Mouse (Mus musculus) liver (tissue): ENCODE data around the gene 5330417C22Rik.
A peak's percentile ranks its signal among the peaks of the same experiment; 100 is the strongest.
"Not testable (repeated sequence)": the region's sequence is repeated elsewhere in the genome, so short reads cannot be mapped to it uniquely, and the experiment has no call there.

Experiments
- DNase-seq: peaks from one replicate; pipeline ENCODE4 v3.0.0-alpha.2; 2020; ENCODE audit warnings: mixed read lengths

5330417C22Rik gene

DNA sequence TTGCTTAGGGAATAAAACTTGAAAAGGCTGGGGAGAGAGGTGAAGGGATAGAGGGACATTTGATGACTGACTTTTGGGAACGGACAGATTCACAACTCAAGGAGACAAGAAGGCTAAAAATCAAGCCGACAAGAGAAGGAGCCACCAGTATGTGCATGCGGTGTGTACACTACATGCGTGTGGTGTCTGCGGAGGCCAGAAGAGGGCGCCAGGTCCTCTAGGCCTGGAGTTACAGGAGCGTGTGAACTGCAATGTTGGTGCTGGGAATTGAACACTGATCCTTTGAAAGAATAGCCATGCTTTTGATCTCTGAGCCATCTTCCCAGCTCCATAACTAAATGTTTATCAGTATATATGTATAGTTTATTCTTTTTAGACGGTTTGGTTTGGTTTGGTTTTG is 7.8 kb downstream of the 5330417C22Rik start:
- DNase-seq, result no peak

DNA sequence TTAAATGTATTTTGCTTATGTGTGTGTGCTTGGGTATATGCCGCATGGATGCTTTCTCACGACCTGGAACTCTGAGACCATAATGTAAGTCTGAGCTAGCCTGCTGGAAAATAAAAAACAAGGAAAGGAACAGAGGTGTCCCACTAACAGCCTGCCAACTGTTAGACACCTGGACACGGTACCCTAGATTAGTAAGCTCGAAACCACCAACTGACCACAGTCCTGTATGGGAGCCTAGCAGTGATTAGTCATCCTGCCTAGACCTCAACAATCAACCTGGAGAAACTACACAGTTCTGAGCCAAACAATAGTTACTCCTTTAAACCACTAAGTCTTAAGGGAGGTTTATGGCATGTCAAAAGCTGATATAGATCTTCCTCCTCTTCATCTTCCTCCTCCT is 12.9 kb downstream of the 5330417C22Rik start:
- no peak for DNase-seq

DNA sequence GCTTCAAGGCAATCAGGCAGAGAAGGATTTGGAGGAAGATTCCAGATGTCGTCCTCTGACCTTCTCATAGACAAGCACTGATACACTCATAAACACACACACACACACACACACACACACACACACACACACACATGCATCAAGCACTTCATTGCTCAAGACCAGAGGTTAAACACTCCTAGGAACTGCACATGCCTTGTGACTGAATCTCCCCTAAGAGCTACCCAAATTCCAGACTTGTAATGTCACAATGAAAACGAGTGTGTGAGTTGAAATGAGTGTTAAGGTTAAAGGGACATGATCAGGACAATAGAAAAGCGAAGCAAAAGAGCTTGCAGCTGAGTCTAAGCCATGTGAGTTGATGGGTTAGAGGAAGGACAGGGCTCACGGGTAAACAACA is 18.1 kb downstream of the 5330417C22Rik start:
- no peak for DNase-seq

DNA sequence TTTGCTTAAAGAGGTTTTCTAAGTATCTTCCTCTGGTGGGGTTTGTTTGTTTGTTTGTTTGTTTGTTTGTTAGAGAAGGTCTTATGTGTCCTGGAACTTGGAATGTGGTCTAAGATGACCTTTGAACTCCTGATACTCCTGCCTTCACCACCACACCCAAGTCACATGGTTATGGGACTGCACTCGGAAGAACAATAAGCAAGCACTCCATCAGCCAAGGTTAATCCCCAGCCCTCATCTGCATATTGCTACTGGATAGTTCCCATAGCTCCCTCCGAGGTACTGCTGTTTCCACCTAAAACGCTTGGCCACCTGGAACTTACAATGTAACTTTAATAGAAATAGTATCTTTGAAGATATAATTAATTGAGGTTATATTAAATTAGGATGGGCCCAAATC is 22.9 kb downstream of the 5330417C22Rik start:
- no peak for DNase-seq

DNA sequence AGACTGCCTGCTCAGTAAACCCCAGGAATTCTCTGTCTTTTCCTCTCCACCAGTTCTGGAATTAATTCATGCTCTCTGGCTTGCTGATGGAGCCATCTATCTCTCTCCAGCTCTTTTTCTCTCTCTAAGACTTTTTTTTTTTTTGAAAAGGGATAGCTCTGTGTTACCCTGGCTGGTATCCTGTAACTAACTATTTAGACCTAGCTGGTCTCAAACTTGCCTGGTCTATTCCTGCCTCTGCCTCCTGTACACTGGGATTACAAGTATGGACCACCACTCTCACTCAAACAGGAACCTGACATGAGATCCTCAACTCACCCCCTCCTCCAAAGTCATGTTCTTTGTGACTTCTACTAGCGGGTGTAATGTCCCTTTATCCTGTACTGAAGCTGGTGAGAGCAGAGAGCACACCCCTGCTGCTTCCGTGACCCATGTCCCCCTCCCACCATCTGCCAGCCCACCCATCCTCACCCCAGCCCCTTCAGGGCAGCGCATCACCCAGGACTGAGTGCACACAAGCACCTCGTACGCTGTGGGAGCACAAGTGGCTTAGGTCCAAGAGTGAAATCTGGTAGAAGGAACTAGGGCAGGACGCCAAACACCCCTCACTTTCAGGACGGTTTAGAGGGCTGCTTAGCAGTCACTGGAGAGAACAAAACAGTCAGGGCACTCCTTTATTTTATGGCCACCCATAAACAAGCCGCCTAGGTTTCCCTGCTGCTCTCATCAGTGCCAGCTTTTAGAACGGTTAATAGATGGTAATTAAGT is 25.4 kb downstream of the 5330417C22Rik start:
- no peak for DNase-seq

DNA sequence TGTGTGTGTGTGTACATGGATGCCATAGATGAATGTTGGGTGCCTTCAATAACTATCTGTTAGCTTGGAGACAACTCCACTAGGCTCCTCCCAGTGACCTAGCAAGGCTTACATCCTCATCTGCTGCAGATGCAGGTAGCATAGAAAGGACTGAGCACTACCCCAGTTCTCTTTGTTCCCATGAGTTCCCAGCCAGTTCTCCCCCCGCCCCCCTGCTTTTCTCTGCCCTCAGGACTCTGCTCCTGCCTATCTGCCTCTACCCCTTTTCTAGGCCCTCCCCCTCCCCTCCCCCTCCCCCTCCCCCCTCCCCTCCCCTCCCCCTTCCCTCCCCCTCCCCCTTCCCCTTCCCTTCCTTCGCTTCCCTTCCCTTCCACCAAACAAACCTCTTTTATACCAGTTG is 26.2 kb downstream of the 5330417C22Rik start:
- DNase-seq, result no peak

DNA sequence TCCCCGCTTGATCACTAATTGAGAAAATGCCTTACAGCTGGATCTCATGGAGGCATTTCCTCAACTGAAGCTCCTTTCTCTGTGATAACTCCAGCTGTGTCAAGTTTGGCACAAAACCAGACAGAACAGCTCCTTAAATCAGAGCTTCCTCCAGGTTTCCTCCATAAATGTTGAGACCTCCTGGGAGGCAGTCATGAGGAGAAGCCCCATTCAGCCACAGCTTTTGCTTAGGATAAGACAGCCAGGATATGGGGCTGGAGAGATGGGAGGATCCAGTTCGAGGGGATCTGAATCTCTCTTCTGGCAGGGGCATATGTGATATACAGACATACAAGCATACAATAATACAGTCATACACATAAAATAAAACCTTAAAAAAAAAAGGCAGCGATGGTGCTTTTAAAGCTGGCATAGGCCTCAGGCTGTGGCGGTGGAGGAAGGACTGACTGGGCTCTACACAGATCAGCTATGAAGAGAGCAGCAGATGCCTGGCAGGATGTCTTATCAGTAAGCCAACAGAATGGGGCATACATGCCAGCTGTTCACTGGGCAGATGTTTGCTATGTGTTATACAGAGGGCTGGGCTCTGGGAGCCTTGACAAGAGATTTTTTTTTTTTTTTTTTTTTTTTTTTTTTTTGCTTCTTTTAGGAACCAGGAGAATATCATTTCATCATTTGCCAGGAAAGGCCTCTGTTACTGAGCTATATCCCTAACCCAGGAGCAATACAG is 27.4 kb downstream of the 5330417C22Rik start:
- DNase-seq, result no peak

DNA sequence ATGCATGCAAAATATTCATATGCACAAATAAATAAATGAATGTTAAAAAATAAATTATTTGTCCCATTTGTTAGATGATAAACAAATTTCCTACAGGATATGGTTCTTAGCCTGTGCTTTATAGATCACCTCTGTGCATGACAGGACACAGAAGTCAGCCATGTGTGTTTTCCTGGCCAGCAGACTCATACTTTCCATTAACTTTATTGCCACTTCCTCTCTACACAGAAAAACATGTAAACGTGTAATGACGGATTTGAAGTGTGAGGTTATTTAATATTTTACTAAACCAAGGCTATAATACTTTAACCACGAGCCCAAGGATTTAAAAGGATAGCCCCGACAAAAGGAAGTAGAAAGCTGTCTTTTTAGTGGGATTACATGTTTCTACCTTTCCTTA is 32.4 kb downstream of the 5330417C22Rik start:
- no peak for DNase-seq

DNA sequence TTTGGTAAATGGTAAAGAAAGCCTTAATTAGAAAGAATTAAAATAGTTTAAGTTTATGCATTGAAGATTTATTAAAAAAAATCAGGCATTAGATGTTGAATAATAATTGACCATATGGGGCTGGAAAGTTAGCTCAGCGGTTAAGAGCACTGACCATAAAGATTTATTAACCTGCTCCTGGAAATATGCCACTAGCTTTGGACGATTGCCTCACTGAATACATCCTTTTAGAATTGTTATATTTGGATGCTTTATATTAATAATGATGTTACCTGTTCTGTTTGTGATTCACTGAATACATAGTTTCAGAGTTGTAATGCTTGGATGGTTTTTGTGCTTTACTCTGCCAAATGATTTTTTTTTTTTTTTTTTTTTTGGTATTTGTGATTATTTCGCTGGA is 34.9 kb downstream of the 5330417C22Rik start:
- DNase-seq, result not testable (repeated sequence)

DNA sequence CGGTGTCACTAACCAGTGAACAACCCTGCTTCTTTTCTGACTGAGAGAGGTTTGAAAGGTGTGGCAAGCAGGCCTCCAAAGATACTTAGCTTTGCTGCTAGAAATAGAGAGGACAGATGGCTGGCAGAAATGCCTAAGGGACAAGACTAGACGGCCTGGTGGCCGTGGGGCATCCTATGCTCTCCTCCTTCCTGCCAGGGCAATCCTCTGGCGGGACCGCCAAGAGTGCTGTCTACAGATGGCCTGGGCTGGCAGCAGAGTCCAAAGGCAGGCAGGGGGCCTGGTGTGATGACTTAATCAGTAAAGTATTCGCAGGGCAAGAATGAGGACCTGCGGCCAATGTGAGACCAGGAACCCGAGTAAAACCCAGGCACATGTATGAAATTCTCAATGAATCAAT is 36.5 kb downstream of the 5330417C22Rik start:
- DNase-seq, result no peak

DNA sequence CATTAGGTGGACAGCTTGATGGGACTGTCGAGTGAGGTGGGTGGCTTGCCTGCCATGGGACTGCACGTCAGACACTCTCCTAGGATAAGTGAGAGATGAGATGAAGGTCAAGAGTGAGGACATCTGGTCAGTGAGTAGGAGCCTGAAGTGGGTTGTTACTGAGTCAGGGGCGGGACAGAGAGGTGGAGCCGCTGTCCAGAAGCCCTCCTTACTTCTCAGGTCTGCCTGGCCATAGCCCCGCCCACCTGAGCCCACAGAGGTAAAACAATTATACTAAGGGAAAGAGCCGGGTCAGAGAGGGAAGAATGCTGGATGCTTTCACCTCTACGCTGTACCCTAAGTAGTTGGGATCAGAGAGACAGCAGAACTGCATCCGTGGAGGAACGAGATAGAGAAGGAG is 38.7 kb downstream of the 5330417C22Rik start:
- no peak for DNase-seq

DNA sequence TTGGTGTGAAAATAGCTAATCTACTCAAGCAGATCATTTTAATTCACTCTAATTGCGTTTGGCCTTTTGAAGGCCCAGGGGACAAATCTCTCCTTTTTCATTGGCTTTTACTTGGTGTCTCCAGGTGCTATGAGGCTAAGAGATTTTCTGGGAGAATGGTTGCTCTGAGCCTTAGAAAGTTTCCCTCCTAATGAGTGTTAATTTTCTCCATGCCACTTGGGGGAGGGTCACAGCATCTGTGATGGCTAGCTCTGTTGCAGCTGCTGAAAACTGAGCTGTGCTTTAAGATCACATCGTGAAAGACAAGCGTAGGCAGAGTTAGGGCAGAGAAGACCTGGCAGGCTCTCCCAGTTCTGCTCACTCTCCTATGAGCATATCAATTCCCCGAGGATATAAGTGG is 40.9 kb downstream of the 5330417C22Rik start:
- no peak for DNase-seq

DNA sequence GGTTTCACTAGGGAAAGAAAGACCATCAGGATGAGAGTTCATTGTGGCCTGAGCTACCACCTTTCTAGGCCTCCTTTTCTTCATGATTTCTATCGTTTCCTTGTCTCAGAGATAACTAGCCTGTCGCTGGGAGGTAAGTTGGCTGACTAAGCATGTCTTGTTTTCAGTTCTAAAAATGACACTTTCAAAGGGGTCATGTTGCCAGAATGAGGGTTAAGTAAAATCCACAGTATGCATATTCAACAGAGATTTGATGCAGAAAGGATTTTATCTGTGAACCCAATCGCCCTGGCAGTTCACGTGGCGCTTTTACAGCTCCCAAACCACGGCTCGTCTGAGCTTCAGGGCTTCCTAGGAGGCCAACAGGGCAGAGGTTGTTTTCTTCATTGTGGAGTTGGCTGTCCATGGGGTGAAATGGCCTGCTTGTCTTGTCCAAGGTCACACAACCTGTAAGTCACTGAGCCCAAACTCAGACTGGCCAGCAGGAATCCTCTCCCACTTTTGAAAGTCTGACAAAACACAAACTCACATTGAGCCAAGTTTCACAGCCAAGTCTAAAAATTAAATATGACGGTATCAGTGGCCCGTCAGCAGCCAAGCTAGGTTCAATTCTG is 41.4 kb downstream of the 5330417C22Rik start:
- DNase-seq, result no peak

DNA sequence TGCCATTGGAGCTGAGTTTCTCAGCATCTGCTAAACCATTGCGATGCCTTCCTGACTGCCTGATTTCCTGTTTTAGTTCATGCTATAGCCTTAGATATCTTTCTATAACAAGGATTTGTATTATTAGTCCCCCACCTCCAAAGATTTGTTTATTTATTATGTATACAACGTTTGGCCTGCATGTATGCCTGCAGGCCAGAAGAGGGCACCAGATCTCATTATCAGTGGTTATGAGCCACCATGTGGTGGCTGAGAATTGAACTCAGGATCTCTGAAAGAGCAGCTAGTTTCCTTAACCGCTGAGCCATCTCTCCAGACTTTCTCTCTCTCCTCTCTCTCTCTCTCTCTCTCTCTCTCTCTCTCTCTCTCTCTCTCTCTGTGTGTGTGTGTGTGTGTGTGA is 46.4 kb downstream of the 5330417C22Rik start:
- DNase-seq, result no peak

DNA sequence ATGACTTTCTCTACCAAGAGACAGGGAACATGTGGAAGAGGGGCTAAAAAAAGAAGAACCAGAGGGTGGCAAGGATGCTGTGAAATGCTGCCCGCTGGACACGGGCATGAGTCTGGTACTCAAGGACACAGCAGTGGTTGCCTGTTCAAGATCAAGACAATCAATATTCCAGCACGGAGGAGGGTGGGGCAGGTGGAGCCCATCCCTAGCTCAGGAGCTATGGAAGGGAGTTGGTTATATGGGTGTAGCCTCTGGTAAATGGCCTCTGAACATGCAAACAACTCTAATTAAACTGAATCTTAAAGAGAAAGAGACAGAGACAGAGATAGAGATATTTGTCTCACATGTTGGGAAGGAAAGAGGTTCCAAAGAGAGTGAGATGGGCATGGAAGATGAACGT is 51.6 kb downstream of the 5330417C22Rik start:
- DNase-seq, result no peak

DNA sequence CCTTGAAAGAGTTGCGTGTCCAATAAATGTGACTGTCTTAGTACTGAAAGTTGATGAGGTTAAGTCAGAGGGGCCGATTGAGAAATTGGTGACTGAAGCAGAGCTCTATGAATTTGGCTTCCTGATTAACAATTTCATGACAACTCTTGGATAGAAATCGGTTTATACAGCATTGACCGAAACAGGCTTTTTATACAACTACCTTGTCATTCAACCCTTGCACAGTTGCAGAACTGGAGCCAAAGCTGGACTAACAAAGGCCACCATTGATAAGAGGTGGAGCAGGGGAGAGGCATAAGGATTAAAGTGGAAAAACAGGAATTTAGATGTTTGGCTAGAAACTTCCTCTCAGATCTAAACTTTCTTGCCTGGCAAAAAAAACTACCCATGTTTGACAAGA is 57.5 kb downstream of the 5330417C22Rik start:
- no peak for DNase-seq

DNA sequence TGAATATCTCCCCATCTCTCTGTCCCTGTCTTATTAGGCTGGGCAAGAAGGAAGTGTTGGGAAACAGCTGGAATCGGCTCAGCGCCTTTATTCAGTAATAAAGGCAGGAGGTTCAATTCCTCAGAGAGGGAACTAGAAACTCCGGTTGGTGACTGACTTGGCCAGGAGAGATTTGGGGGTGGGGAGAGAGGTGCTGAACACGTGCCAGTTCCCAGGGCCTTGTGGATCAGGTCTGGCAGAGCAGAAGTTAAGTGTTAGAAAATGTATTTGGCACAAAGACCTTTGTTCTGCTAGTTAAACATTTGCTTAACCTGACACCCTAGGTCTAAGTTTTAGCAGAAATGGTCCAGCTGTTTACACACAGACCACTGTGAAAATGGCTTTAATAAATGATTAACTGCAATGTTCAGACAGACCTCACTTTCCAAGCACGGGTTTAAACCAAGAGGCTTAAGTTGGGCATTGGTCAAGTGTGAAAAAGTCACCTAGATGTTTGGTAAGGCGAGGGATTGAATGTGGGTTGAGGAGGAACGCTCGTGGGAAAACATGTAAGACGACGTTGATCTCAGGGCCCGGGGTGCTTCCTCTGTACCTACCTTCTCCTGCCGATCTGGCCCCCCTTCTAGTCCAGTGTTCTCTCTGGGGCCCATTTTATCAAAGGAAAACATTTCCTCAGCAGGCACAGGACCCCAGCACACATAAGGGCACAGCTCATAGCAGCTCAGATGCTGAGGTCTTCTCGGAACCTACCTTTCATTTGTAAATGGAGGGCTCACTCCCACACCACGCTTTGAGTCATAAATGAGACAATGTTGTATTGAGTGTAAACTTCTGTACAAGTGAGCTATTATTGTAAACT is 59.3 kb downstream of the 5330417C22Rik start:
- no peak for DNase-seq

DNA sequence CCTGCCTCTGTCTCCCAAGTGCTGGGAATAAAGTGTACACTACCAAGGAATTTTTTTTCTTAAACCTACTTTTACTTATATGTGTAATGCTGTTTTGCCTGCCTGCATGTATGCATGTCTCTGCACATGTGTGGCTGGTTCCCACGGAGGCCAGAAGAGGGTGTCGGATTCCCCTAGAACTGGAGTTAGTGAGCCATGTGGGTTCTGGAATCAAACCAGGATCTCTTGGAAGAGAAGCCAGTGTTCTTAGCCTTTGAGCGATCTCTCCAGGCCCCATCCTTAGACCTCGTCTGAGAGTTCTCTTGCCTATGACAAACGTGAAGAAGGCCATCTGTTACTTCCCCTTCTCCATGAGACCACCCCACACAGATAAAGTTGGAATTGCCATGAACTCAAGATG is 60.8 kb downstream of the 5330417C22Rik start:
- DNase-seq, result no peak

DNA sequence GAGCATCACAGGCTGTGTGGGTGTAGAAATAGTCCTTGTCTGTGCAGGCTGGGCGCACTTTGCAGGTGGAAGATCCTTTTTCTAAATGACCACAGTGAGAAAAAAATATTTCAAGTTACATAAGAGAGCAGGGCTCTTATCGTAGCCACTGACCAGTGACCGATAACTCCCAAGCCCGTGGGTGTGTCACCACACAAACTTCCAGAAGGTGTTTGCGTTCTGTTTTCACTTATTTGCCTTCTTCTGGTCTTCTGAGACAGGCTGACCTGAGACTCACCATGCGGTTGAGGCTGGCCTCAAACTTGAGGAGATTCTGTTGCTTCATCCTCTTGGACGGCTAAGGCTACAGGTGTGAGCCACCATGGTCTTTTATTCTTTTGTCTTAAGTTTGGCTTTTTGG is 61.4 kb downstream of the 5330417C22Rik start:
- DNase-seq, result no peak

DNA sequence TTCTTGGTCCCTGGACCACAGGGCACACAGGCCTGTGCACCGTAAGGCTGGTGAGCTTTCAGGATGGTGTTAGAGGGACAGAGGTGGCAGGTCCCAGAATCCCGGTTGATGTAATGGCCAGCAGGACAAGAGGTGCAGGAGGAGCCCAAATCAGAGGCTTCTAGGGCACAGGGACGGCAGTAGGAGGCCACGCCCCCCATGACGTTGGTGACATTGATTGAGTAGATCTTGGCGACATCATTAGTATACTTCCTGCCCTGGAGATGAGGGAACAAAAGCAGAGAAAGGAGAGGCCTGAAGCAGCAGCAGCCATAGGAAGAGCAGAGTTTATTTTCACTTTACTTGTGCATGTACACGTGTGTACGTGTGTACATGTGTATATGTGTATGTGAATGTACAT is 68.6 kb downstream of the 5330417C22Rik start:
- DNase-seq, result no peak

DNA sequence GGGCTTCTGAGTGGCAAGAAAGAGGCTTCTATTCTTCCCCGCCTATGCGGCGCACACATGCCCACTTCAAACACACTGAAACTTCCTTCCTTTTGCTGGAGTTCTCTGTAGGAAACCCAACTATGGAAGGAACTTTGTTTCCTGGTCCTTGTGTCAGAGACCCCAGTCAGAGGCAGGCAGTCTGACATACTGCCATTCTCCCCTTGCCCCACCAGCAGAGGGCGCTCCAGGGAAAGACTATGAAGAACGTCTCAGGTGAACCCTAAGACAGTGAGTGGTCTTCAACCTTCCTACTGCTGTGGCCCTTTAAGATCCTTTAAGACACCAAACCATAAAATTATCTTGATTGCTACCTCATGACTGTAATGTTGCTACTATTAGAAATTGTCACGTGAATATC is 69.9 kb downstream of the 5330417C22Rik start:
- DNase-seq, result peak; percentile 71

DNA sequence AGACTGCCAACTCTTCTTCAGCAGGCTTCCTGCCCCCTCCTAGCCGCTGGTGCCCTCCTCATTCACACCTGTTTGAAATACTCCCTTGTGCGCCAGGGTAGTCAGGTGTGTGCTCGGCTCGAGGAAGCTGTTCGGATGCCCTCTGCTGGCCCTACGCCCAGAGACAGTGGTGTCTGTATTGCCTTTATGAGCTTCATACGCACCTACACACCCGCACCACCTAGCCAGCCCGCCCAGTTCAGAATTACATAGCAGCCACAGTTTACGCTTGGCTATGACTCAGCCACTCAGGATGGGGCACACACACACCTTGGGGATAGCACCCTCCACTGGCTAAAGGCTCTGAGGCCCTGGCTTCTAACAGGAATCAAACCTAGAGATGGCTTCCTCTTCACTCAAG is 77.5 kb downstream of the 5330417C22Rik start:
- peak; percentile 33 for DNase-seq

DNA sequence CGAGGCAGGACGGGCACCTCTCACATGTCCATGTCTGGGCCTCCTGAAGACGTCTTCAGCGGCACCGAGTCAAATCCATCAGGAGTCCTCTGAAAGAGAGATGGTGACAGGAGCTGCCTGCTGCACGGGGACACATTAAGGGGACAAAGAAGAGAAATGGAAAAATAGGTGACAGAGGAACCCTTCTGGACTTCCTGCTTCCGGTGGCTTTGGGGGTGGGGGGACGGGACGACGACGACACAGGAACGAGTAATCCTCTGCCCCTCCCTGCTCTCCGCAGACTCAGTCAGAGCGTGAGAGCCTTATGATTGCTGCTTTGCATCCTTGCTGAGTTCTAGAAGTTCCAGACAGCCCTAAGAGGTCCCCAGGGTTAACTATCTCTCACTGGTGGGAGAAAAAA is 78.0 kb downstream of the 5330417C22Rik start:
- peak; percentile 10 for DNase-seq
